Mouse (Mus musculus) myocyte (in vitro differentiated cells): ENCODE measurements around the gene Sdk2. TPM values are rescaled to one million over a fixed set of nuclear protein-coding genes. Genes with fewer than 3 reads are reported as not detected.

ENCODE experiments used
- H3K27me3 ChIP-seq: one replicate; pipeline ENCODE4 v1.6.1; 2011; ENCODE audit not compliant: control insufficient read depth, insufficient read depth, insufficient read length
- H3K36me3 ChIP-seq: one replicate; pipeline ENCODE4 v1.6.1; 2011; ENCODE audit not compliant: control insufficient read depth, insufficient read depth
- H3K4me2 ChIP-seq: one replicate; pipeline ENCODE4 v1.6.1; 2011; ENCODE audit warnings: low read depth, control low read depth
- H3K4me3 ChIP-seq: one replicate; pipeline ENCODE4 v1.5.1; 2011; ENCODE audit warnings: mild to moderate bottlenecking, control low read depth, moderate library complexity
- H3K79me2 ChIP-seq: one replicate; pipeline ENCODE4 v1.6.1; 2011; ENCODE audit not compliant: control insufficient read depth, insufficient read depth
- H3ac ChIP-seq: one replicate; pipeline ENCODE4 v1.6.1; 2011; ENCODE audit not compliant: control insufficient read depth, insufficient read length
- CEBPB ChIP-seq: IDR thresholded peaks from 2 replicates; pipeline ENCODE4 v1.6.1; 2011; ENCODE audit warnings: mild to moderate bottlenecking, moderate library complexity; ENCODE audit not compliant: poor library complexity, insufficient read depth, severe bottlenecking
- E2F4 ChIP-seq: IDR thresholded peaks from one replicate; pipeline ENCODE4 v1.6.1; 2011; ENCODE audit warnings: mild to moderate bottlenecking, control low read depth, moderate library complexity; ENCODE audit not compliant: insufficient read depth
- MAX ChIP-seq: IDR thresholded peaks from one replicate; pipeline ENCODE4 v1.6.1; 2011; ENCODE audit warnings: low read depth, mild to moderate bottlenecking, control low read depth
- MYOD1 ChIP-seq, 3 experiments: IDR thresholded peaks; one replicate each; pipeline ENCODE4 v1.6.1; 2011; ENCODE audit warnings: control low read depth in 2 of 3, low read depth in 2 of 3, mild to moderate bottlenecking in 2 of 3, moderate library complexity in 1 of 3; ENCODE audit not compliant: insufficient read length in 2 of 3, control insufficient read depth in 1 of 3
- MYOG ChIP-seq, 3 experiments: IDR thresholded peaks; one replicate each; pipeline ENCODE4 v1.6.1; 2011; ENCODE audit warnings: control low read depth in 2 of 3, low read depth in 2 of 3, mild to moderate bottlenecking in 2 of 3; ENCODE audit not compliant: insufficient read length in 2 of 3, control insufficient read depth in 1 of 3, insufficient read depth in 1 of 3
- POLR2A ChIP-seq: IDR thresholded peaks from one replicate; pipeline ENCODE4 v1.6.1; 2011; ENCODE audit warnings: low read depth, mild to moderate bottlenecking, control low read depth, moderate library complexity; ENCODE audit not compliant: insufficient read length
- POLR2AphosphoS2 ChIP-seq: IDR thresholded peaks from one replicate; pipeline ENCODE4 v1.6.1; 2011; ENCODE audit warnings: low read depth, control low read depth; ENCODE audit not compliant: insufficient read length
- REST ChIP-seq: IDR thresholded peaks from one replicate; pipeline ENCODE4 v1.6.1; 2011; ENCODE audit warnings: mild to moderate bottlenecking, control low read depth, moderate library complexity; ENCODE audit not compliant: insufficient read depth, insufficient read length
- SRF ChIP-seq: IDR thresholded peaks from one replicate; pipeline ENCODE4 v1.6.1; 2011; ENCODE audit warnings: low read depth; ENCODE audit not compliant: control insufficient read depth, insufficient read length
- TCF12 ChIP-seq: IDR thresholded peaks from one replicate; pipeline ENCODE4 v1.6.1; 2011; ENCODE audit warnings: mild to moderate bottlenecking, control low read depth; ENCODE audit not compliant: poor library complexity, insufficient read depth, severe bottlenecking
- TCF3 ChIP-seq: IDR thresholded peaks from one replicate; pipeline ENCODE4 v1.6.1; 2011; ENCODE audit warnings: low read depth, control low read depth; ENCODE audit not compliant: insufficient read length
- USF1 ChIP-seq: IDR thresholded peaks from one replicate; pipeline ENCODE4 v1.6.1; 2011; ENCODE audit warnings: low read depth, mild to moderate bottlenecking, control low read depth, moderate library complexity
- polyA plus RNA-seq: library from polyadenylated mRNA; unstranded; fragments of >200 nt; fragmentation: generic; extraction: Trizol; gene quantifications from one replicate; pipeline ENCODE4 v1.2.1, GENCODE M21; 2012; ENCODE audit warnings: missing spikeins

Gene Sdk2
- polyA plus RNA-seq, 1 experiment = 0.06 TPM

GRCm38 (mm10) chr11:113816971-113817548 lies 249.8 kb downstream of the Sdk2 start:
- peak in 1 of 3 experiments; percentile 6 for TF ChIP-seq MYOD1 (IDR thresholded peaks at IDR 0.05; ENCODE audit: control insufficient read depth in 1 of 3, insufficient read length in 2 of 3, low read depth in 2 of 3)
- TF ChIP-seq TCF12 = no peak
- TF ChIP-seq MYOG (IDR thresholded peaks at IDR 0.05; ENCODE audit: control insufficient read depth in 1 of 3, insufficient read depth in 1 of 3, insufficient read length in 2 of 3, low read depth in 2 of 3) = peak in 1 of 3 experiments; percentile 29
- no peak overlapping the region for H3ac ChIP-seq

DNA sequence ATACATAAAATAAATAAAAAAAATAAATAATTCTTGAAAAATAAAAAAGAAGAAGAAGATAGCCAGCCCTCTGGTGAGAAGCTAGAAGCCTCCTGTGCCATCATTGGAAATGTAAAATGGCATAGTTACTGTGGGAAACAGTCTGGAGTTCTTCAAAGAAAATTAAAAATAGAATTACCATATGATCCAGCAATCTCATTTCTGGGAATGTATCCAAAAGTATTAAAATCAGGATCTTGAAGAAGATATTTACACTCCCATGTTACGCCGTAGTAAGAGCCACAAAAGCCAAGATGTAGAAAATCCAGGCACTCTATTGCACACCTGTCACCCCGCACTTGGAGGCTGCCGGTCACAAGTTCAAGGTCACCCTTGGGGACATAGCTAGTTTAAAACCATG lies 250.4 kb downstream of the Sdk2 start:
- H3K4me2 ChIP-seq = peak overlapping the region; percentile 18
- no peak for TF ChIP-seq TCF3
- TF ChIP-seq MYOD1 (IDR thresholded peaks at IDR 0.05; ENCODE audit: control insufficient read depth in 1 of 3, insufficient read length in 2 of 3, low read depth in 2 of 3) = no peak
- no peak for TF ChIP-seq SRF
- TF ChIP-seq USF1 = no peak
- TF ChIP-seq REST = no peak
- no peak for TF ChIP-seq E2F4
- no peak for TF ChIP-seq POLR2A
- no peak for TF ChIP-seq TCF12
- no peaks in the 10 kb centered on the region for H3K27me3 ChIP-seq
- no peak overlapping the region for H3ac ChIP-seq
- H3K4me3 ChIP-seq = no peak overlapping the region
- no peaks in the 10 kb centered on the region for H3K79me2 ChIP-seq
- H3K36me3 ChIP-seq = no peaks in the 10 kb centered on the region

More at GRCm38 (mm10) chr11:113816971-113817548, 249.8 kb downstream of the Sdk2 start:
- Histone ChIP-seq H3K4me3 (no peak overlapping the region), H3K27me3 (no peaks in the 10 kb centered on the region), H3K4me2 (peak overlapping the region; percentile 18), H3K79me2 (no peaks in the 10 kb centered on the region), H3K36me3 (no peaks in the 10 kb centered on the region)

- H3K4me2 ChIP-seq = no peak overlapping the region
- H3ac ChIP-seq = no peak overlapping the region
- H3K79me2 ChIP-seq = no peaks in the 10 kb centered on the region
- no peaks in the 10 kb centered on the region for H3K27me3 ChIP-seq
- H3K36me3 ChIP-seq = no peaks in the 10 kb centered on the region
- H3K4me3 ChIP-seq = no peak overlapping the region
- TF ChIP-seq TCF12 (no peak), REST (no peak), USF1 (no peak), MYOD1 (IDR thresholded peaks at IDR 0.05; ENCODE audit: control insufficient read depth in 1 of 3, insufficient read length in 2 of 3, low read depth in 2 of 3) (no peak), E2F4 (no peak), MAX (no peak), POLR2AphosphoS2 (no peak), TCF3 (no peak)
Measured at GRCm38 (mm10) chr11:113811546-113812339, 255.1 kb downstream of the Sdk2 start.

DNA sequence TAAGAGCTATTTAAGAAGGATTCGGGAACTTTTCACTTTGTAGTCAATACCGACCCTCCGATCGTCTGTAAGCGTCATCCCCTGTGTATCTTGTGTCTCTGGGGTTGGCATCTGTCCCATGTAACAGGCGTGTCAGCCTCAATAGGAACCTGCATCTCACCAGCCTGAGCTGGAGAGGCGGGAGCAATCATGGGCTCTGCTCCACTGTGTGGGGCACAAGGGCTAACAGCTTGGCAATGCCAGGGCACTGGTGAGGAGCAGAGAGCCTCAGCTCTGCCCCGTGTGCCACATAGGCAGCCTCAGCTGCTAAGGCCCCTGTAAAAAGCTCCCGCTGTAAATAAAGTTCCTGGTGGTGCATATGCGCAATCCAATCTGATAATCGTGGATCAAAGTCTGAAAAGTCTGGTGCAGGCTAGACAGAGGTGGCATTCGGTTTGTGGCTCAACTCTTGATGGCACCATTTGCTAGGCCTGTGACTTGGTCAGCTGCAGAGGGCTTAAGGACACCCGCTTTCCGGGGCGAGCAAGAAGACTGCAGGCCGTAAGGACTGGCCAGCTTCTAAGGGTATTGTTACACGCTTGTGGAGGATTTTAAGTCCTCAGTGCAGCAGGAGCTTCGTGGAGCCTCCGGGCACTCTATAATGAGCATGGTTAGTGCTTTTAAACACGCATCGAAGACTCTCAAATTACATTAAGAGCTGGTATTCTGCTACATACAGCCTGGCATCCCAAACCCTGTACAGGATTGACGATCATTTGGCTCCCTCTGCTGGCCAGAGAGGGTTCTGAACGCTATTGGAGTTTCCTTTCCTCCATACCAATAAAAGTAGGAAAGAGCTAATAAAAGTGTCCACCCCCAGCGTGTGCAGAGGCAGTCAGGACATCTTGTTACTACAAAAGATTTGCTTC lies 256.0 kb downstream of the Sdk2 start:
- Histone ChIP-seq H3K4me3 (no peak overlapping the region), H3K27me3 (no peaks in the 10 kb centered on the region), H3K79me2 (no peaks in the 10 kb centered on the region), H3K36me3 (no peaks in the 10 kb centered on the region), H3ac (no peak overlapping the region), H3K4me2 (no peak overlapping the region)
- TF ChIP-seq E2F4 (no peak), MAX (no peak), CEBPB (no peak), SRF (no peak), REST (no peak), TCF3 (no peak), USF1 (no peak)

DNA sequence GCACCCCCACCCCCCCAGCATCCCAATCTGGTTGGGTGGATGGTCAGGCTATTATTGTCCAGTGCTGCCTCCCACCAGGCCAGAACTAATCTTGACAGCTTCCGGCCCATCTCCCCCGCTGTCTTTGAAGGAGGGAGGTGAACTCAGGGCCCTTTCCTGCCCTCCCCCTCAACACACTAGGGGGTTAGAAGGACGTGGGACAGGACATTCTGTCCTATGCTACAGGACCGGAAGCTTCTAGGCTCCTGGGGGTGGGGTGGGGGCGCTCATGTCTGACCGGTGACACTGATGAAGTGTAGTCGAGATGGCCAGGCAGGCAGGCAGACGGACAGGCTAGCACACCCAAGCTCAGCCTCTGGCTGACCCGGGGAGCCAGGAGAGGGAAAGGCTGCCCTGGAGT lies 259.8 kb downstream of the Sdk2 start:
- TF ChIP-seq CEBPB (no peak), MYOG (IDR thresholded peaks at IDR 0.05; ENCODE audit: control insufficient read depth in 1 of 3, insufficient read depth in 1 of 3, insufficient read length in 2 of 3, low read depth in 2 of 3) (no peak), MYOD1 (IDR thresholded peaks at IDR 0.05; ENCODE audit: control insufficient read depth in 1 of 3, insufficient read length in 2 of 3, low read depth in 2 of 3) (no peak), MAX (no peak), POLR2AphosphoS2 (no peak), TCF3 (no peak), TCF12 (no peak), USF1 (no peak)

More for the DNA sequence above, 259.8 kb downstream of the Sdk2 start:
- Histone ChIP-seq H3K27me3 (no peaks in the 10 kb centered on the region), H3K4me3 (no peak overlapping the region), H3K36me3 (no peaks in the 10 kb centered on the region), H3ac (no peak overlapping the region), H3K79me2 (no peaks in the 10 kb centered on the region), H3K4me2 (no peak overlapping the region)
